Mouse (Mus musculus) kidney, embryonic 15.5 days (tissue): Measurements from ENCODE around the gene Tdrkh. TPM values are rescaled to one million over a fixed set of nuclear protein-coding genes. Genes with fewer than 3 reads are reported as not detected.

Experiments used
- ATAC-seq: fragments of 200-750 bp; cut with Nextera tagmentation; replicated peaks from 2 replicates; pipeline ENCODE4 v1.8.0; 2017; ENCODE audit warnings: moderate TSS enrichment; ENCODE audit not compliant: low FRiP score
- H3K27ac ChIP-seq: fragments of 300-500 bp; sonication (generic); 2 replicates; pipeline ENCODE4 v1.5.1; 2015; ENCODE audit warnings: mild to moderate bottlenecking, inconsistent platforms
- H3K27me3 ChIP-seq: fragments of 300-500 bp; sonication (generic); 2 replicates; pipeline ENCODE4 v1.6.1; 2015; ENCODE audit warnings: inconsistent platforms
- H3K36me3 ChIP-seq: fragments of 300-500 bp; sonication (generic); 2 replicates; pipeline ENCODE4 v1.6.1; 2015; ENCODE audit warnings: inconsistent platforms
- H3K4me1 ChIP-seq: fragments of 300-500 bp; sonication (generic); 2 replicates; pipeline ENCODE4 v1.6.1; 2015; ENCODE audit warnings: inconsistent platforms
- H3K4me2 ChIP-seq: fragments of 300-500 bp; sonication (generic); 2 replicates; pipeline ENCODE4 v1.6.1; 2015; ENCODE audit warnings: moderate library complexity, mild to moderate bottlenecking, inconsistent platforms
- H3K4me3 ChIP-seq: fragments of 300-500 bp; sonication (generic); replicated peaks from 2 replicates; pipeline ENCODE4 v1.5.1; 2015; ENCODE audit warnings: mild to moderate bottlenecking, inconsistent platforms
- H3K9ac ChIP-seq: fragments of 300-500 bp; sonication (generic); 2 replicates; pipeline ENCODE4 v1.6.1; 2015; ENCODE audit warnings: mild to moderate bottlenecking, inconsistent platforms
- H3K9me3 ChIP-seq: fragments of 300-500 bp; sonication (generic); replicated peaks from 2 replicates; pipeline ENCODE4 v1.6.1; 2016; ENCODE audit warnings: inconsistent platforms
- WGBS: fragments of 180-500 bp; shearing (Covaris S2); methylation state at CpG from one replicate; pipeline ENCODE4 v1.1.7; 2015; ENCODE audit warnings: mixed read lengths; 5-methylcytosine and 5-hydroxymethylcytosine counted together
- polyA plus RNA-seq: library from polyadenylated mRNA; unstranded; fragments of >200 nt; fragmentation: Nextera tagmentation; extraction: Ambion mirVana; gene quantifications from 2 replicates; pipeline ENCODE4 v1.2.1, GENCODE M21; 2015

The Tdrkh gene
- polyA plus RNA-seq = 12.0 and 15.5 TPM in 2 replicates

- no peaks in the 10 kb centered on the region for H3K36me3 ChIP-seq
- H3K4me1 ChIP-seq = peaks cover 12% of the 10 kb centered on the region
- H3K9me3 ChIP-seq = no peaks in the 10 kb centered on the region
- peak within 1 kb of the TSS; percentile 49 for H3K9ac ChIP-seq
- 0 out of 2 replicates have a peak, but pooled peaks cover 8% of the 10 kb centered on the region for H3K27me3 ChIP-seq
- WGBS = 8% methylated on average over 52 of the region's 52 CpGs
- H3K4me3 ChIP-seq = peak within 1 kb of the TSS; percentile 54
- peak; percentile 100 for ATAC-seq
- peak within 1 kb of the TSS; percentile 93 for H3K4me2 ChIP-seq
- peak within 1 kb of the TSS; percentile 18; the same call in 1 of the 2 replicates for H3K27ac ChIP-seq
Measured at GRCm38 (mm10) chr3:94413031-94413679, at the start of gene Tdrkh. Tdrkh (plus strand) TSS chr3:94413273.

- H3K4me3 ChIP-seq = peak overlapping the region; percentile 53
- H3K4me2 ChIP-seq = peak overlapping the region; percentile 79
- H3K9ac ChIP-seq = peak overlapping the region; percentile 51
- peaks cover 14% of the 10 kb centered on the region for H3K4me1 ChIP-seq
- H3K9me3 ChIP-seq = no peaks in the 10 kb centered on the region
- peak; percentile 72 for ATAC-seq
- H3K36me3 ChIP-seq = no peaks in the 10 kb centered on the region
- peaks cover 52% of the 10 kb centered on the region for H3K27me3 ChIP-seq
- WGBS = 5% methylated on average over 96 of the region's 97 CpGs
- no peak overlapping the region for H3K27ac ChIP-seq
Measured at GRCm38 (mm10) chr3:94363291-94364153, 49.6 kb upstream of the Tdrkh start.

GRCm38 (mm10) chr3:94364154-94364526, 48.9 kb upstream of the Tdrkh start:
- Histone ChIP-seq H3K9me3 (no peaks in the 10 kb centered on the region), H3K27ac (no peak overlapping the region), H3K36me3 (no peaks in the 10 kb centered on the region), H3K27me3 (peaks cover 52% of the 10 kb centered on the region), H3K9ac (peak overlapping the region; percentile 51), H3K4me3 (peak overlapping the region; percentile 53), H3K4me1 (peaks cover 14% of the 10 kb centered on the region), H3K4me2 (peak overlapping the region; percentile 79)
- WGBS = 3% methylated on average over 23 of the region's 23 CpGs
- ATAC-seq = peak; percentile 63

- Histone ChIP-seq H3K4me1 (peaks cover 18% of the 10 kb centered on the region), H3K27ac (no peak overlapping the region), H3K9ac (no peak overlapping the region), H3K36me3 (no peaks in the 10 kb centered on the region), H3K4me2 (no peak overlapping the region), H3K9me3 (no peaks in the 10 kb centered on the region), H3K27me3 (peaks cover 47% of the 10 kb centered on the region), H3K4me3 (no peak overlapping the region)
- ATAC-seq = no peak
- 16% methylated on average over 3 of the region's 3 CpGs for WGBS
Measured at GRCm38 (mm10) chr3:94366761-94367160, 46.3 kb upstream of the Tdrkh start.

- H3K9me3 ChIP-seq = no peaks in the 10 kb centered on the region
- no peak overlapping the region for H3K4me3 ChIP-seq
- peaks cover 26% of the 10 kb centered on the region for H3K4me1 ChIP-seq
- H3K36me3 ChIP-seq = no peaks in the 10 kb centered on the region
- 78% methylated on average over 6 of the region's 6 CpGs for WGBS
- no peak for ATAC-seq
- H3K27me3 ChIP-seq = peaks cover 39% of the 10 kb centered on the region
- no peak overlapping the region for H3K4me2 ChIP-seq
- no peak overlapping the region for H3K9ac ChIP-seq
- H3K27ac ChIP-seq = no peak overlapping the region
Measured at GRCm38 (mm10) chr3:94367511-94367910, 45.6 kb upstream of the Tdrkh start.

- Histone ChIP-seq H3K36me3 (no peaks in the 10 kb centered on the region), H3K27ac (no peak overlapping the region), H3K9me3 (no peaks in the 10 kb centered on the region), H3K27me3 (peaks cover 28% of the 10 kb centered on the region), H3K9ac (no peak overlapping the region), H3K4me3 (no peak overlapping the region), H3K4me2 (no peak overlapping the region), H3K4me1 (peaks cover 30% of the 10 kb centered on the region)
- no peak for ATAC-seq
- 61% methylated on average over 6 of the region's 6 CpGs for WGBS
Measured at GRCm38 (mm10) chr3:94368631-94369030, 44.4 kb upstream of the Tdrkh start.

GRCm38 (mm10) chr3:94369709-94370108, 43.4 kb upstream of the Tdrkh start:
- no peak overlapping the region for H3K9ac ChIP-seq
- peaks cover 32% of the 10 kb centered on the region for H3K4me1 ChIP-seq
- no peak for ATAC-seq
- 68% methylated on average over 2 of the region's 2 CpGs for WGBS
- H3K4me3 ChIP-seq = no peak overlapping the region
- no peak overlapping the region for H3K4me2 ChIP-seq
- peaks cover 17% of the 10 kb centered on the region for H3K27me3 ChIP-seq
- no peak overlapping the region for H3K27ac ChIP-seq
- no peaks in the 10 kb centered on the region for H3K9me3 ChIP-seq
- no peaks in the 10 kb centered on the region for H3K36me3 ChIP-seq

- peak; percentile 59 for ATAC-seq
- Histone ChIP-seq H3K9me3 (no peaks in the 10 kb centered on the region), H3K36me3 (no peaks in the 10 kb centered on the region), H3K4me3 (peak overlapping the region; percentile 1; the same call in 1 of the 2 replicates), H3K4me2 (peak overlapping the region; percentile 48), H3K4me1 (peaks cover 32% of the 10 kb centered on the region), H3K9ac (0 out of 2 replicates have a peak overlapping the region, but pooled peaks have one; percentile 3), H3K27ac (peak overlapping the region; percentile 14; the same call in 1 of the 2 replicates), H3K27me3 (no peaks in the 10 kb centered on the region)
- 6% methylated on average over 11 of the region's 11 CpGs for WGBS
Measured at GRCm38 (mm10) chr3:94371637-94372036, 41.4 kb upstream of the Tdrkh start.

GRCm38 (mm10) chr3:94372038-94372437, 41.0 kb upstream of the Tdrkh start:
- Histone ChIP-seq H3K4me2 (peak overlapping the region; percentile 48), H3K27ac (peak overlapping the region; percentile 14; the same call in 1 of the 2 replicates), H3K36me3 (no peaks in the 10 kb centered on the region), H3K4me3 (peak overlapping the region; percentile 1; the same call in 1 of the 2 replicates), H3K27me3 (no peaks in the 10 kb centered on the region), H3K4me1 (peaks cover 32% of the 10 kb centered on the region), H3K9ac (0 out of 2 replicates have a peak overlapping the region, but pooled peaks have one; percentile 3), H3K9me3 (no peaks in the 10 kb centered on the region)
- no peak for ATAC-seq
- 3% methylated on average over 3 of the region's 3 CpGs for WGBS

GRCm38 (mm10) chr3:94372641-94373040, 40.4 kb upstream of the Tdrkh start, which contains the start of gene Rorc:
Rorc (plus strand) TSS chr3:94372794.
- Histone ChIP-seq H3K27ac (peak within 1 kb of the TSS; percentile 62), H3K9me3 (no peaks in the 10 kb centered on the region), H3K4me3 (peak within 1 kb of the TSS; percentile 44), H3K27me3 (no peaks in the 10 kb centered on the region), H3K4me1 (peaks cover 32% of the 10 kb centered on the region), H3K9ac (peak within 1 kb of the TSS; percentile 36), H3K36me3 (no peaks in the 10 kb centered on the region), H3K4me2 (peak within 1 kb of the TSS; percentile 63)
- 17% methylated on average over 5 of the region's 5 CpGs for WGBS
- peak; percentile 29 for ATAC-seq

- peak; percentile 63 for ATAC-seq
- H3K9ac ChIP-seq = peak overlapping the region; percentile 36
- no peaks in the 10 kb centered on the region for H3K36me3 ChIP-seq
- H3K4me2 ChIP-seq = peak overlapping the region; percentile 63
- H3K27ac ChIP-seq = peak overlapping the region; percentile 62; the same call in 1 of the 2 replicates
- whole genome bisulfite sequencing = 2% methylated on average over 10 of the region's 10 CpGs
- peak overlapping the region; percentile 44 for H3K4me3 ChIP-seq
- H3K4me1 ChIP-seq = peaks cover 32% of the 10 kb centered on the region
- no peaks in the 10 kb centered on the region for H3K9me3 ChIP-seq
- H3K27me3 ChIP-seq = no peaks in the 10 kb centered on the region
Measured at GRCm38 (mm10) chr3:94373090-94373489, 40.0 kb upstream of the Tdrkh start.

- Histone ChIP-seq H3K4me2 (peak overlapping the region; percentile 63), H3K27me3 (no peaks in the 10 kb centered on the region), H3K4me3 (peak overlapping the region; percentile 44), H3K36me3 (no peaks in the 10 kb centered on the region), H3K9me3 (no peaks in the 10 kb centered on the region), H3K27ac (peak overlapping the region; percentile 62; the same call in 1 of the 2 replicates), H3K4me1 (peaks cover 32% of the 10 kb centered on the region), H3K9ac (peak overlapping the region; percentile 36; the same call in 1 of the 2 replicates)
- 0% methylated on average over 5 of the region's 5 CpGs for WGBS
- ATAC-seq = peak; percentile 77
Measured at GRCm38 (mm10) chr3:94373597-94374011, 39.5 kb upstream of the Tdrkh start.
